Mouse (Mus musculus) CH12.LX (cell line): ENCODE measurements around the gene Map4k5. TPM values are rescaled to one million over a fixed set of nuclear protein-coding genes. Genes with fewer than 3 reads are reported as not detected.

ENCODE experiments used
- DNase-seq: peaks from one replicate; pipeline ENCODE4 v3.0.0-alpha.2; 2013; ENCODE audit errors: extremely low read depth
- H3K27ac ChIP-seq: 2 replicates; pipeline ENCODE4 v1.5.1; 2012; ENCODE audit warnings: low read depth, mild to moderate bottlenecking, control low read depth, moderate library complexity; ENCODE audit not compliant: insufficient read depth
- H3K27me3 ChIP-seq: replicated peaks from 2 replicates; pipeline ENCODE3; 2012; ENCODE audit warnings: inconsistent platforms
- H3K36me3 ChIP-seq, 2 experiments: replicated peaks in 1 of 2; 2 replicates each; pipeline versions ENCODE3 to v1.6.1; 2012; ENCODE audit warnings: inconsistent platforms in 1 of 2, low read length in 1 of 2, mild to moderate bottlenecking in 1 of 2, mixed read lengths in 1 of 2, moderate library complexity in 1 of 2; ENCODE audit not compliant: control insufficient read depth in 1 of 2, insufficient read depth in 1 of 2
- H3K4me1 ChIP-seq, 2 experiments: 2 replicates each; pipeline ENCODE4 v1.6.1; 2012; ENCODE audit warnings: inconsistent platforms in 1 of 2, moderate library complexity in 1 of 2; ENCODE audit not compliant: insufficient read depth in 2 of 2, control insufficient read depth in 1 of 2
- H3K4me2 ChIP-seq: 2 replicates; pipeline ENCODE4 v1.6.1; 2012; ENCODE audit warnings: low read depth, mild to moderate bottlenecking, control low read depth; ENCODE audit not compliant: poor library complexity, insufficient read depth, severe bottlenecking
- H3K4me3 ChIP-seq, 3 experiments: fragments of 150-350 bp in 1 of 3; sonication (generic) in 1 of 3; replicated peaks in 1 of 3; 2 replicates each; pipeline versions ENCODE3 to v1.5.1; 2011 to 2012; ENCODE audit warnings: low read depth in 2 of 3, low read length in 2 of 3, mild to moderate bottlenecking in 2 of 3, moderate library complexity in 2 of 3, control low read depth in 1 of 3, improper control_type of control experiment in 1 of 3, inconsistent platforms in 1 of 3, mixed read lengths in 1 of 3; ENCODE audit not compliant: poor library complexity in 1 of 3
- H3K79me2 ChIP-seq: replicated peaks from 2 replicates; pipeline ENCODE4 v1.6.1; 2012; ENCODE audit warnings: mild to moderate bottlenecking, moderate library complexity; ENCODE audit not compliant: control insufficient read depth, poor library complexity, insufficient read depth, severe bottlenecking; ENCODE audit errors: extremely low read depth
- H3K9ac ChIP-seq: 2 replicates; pipeline ENCODE4 v1.6.1; 2012; ENCODE audit warnings: low read depth, mild to moderate bottlenecking, control low read depth, moderate library complexity; ENCODE audit not compliant: insufficient read depth
- H3K9me3 ChIP-seq: replicated peaks from 2 replicates; pipeline ENCODE3; 2012; ENCODE audit warnings: low read length, inconsistent platforms, mixed read lengths
- CHD1 ChIP-seq: IDR thresholded peaks from 2 replicates; pipeline ENCODE4 v1.6.1; 2012; ENCODE audit warnings: low read depth, low read length, improper control_type of control experiment, inconsistent platforms
- CHD2 ChIP-seq: IDR thresholded peaks from 2 replicates; pipeline ENCODE4 v1.6.1; 2011; ENCODE audit warnings: low read length, improper control_type of control experiment
- E2F4 ChIP-seq: IDR thresholded peaks from 2 replicates; pipeline ENCODE4 v1.6.1; 2011; ENCODE audit warnings: low read depth, low read length, improper control_type of control experiment; ENCODE audit not compliant: insufficient replicate concordance
- HCFC1 ChIP-seq: IDR thresholded peaks from 2 replicates; pipeline ENCODE4 v1.6.1; 2012; ENCODE audit warnings: low read depth, mild to moderate bottlenecking, inconsistent platforms, low read length, improper control_type of control experiment
- IRF4 ChIP-seq: IDR thresholded peaks from 2 replicates; pipeline ENCODE4 v1.6.1; 2014; ENCODE audit warnings: low read depth, mild to moderate bottlenecking, inconsistent platforms, low read length, improper control_type of control experiment
- JUN ChIP-seq: IDR thresholded peaks from 2 replicates; pipeline ENCODE4 v1.6.1; 2011; ENCODE audit warnings: low read depth, mild to moderate bottlenecking, low read length, improper control_type of control experiment, moderate library complexity; ENCODE audit not compliant: insufficient read depth
- JUND ChIP-seq: conservative IDR thresholded peaks from 2 replicates; pipeline ENCODE4 v1.6.1; 2011; ENCODE audit warnings: low read depth, low read length, improper control_type of control experiment
- MAFK ChIP-seq: IDR thresholded peaks from 2 replicates; pipeline ENCODE4 v1.6.1; 2011; ENCODE audit warnings: low read length, improper control_type of control experiment; ENCODE audit not compliant: insufficient replicate concordance
- MAZ ChIP-seq: IDR thresholded peaks from 2 replicates; pipeline ENCODE4 v1.6.1; 2012; ENCODE audit warnings: low read depth, mild to moderate bottlenecking, inconsistent platforms, low read length, improper control_type of control experiment, moderate library complexity
- MEF2A ChIP-seq: IDR thresholded peaks from 2 replicates; pipeline ENCODE4 v1.6.1; 2014; ENCODE audit warnings: low read depth, mild to moderate bottlenecking, inconsistent platforms, low read length, improper control_type of control experiment, borderline replicate concordance
- MXI1 ChIP-seq: IDR thresholded peaks from 2 replicates; pipeline ENCODE4 v1.6.1; 2011; ENCODE audit warnings: mild to moderate bottlenecking, low read depth, low read length, improper control_type of control experiment
- MYC ChIP-seq: IDR thresholded peaks from 2 replicates; pipeline ENCODE4 v1.6.1; 2011; ENCODE audit warnings: low read depth, mild to moderate bottlenecking, improper control_type of control experiment, low read length
- RAD21 ChIP-seq: IDR thresholded peaks from 2 replicates; pipeline ENCODE4 v1.6.1; 2011; ENCODE audit warnings: low read depth, mild to moderate bottlenecking, low read length, improper control_type of control experiment, moderate library complexity
- RCOR1 ChIP-seq: conservative IDR thresholded peaks from 2 replicates; pipeline ENCODE4 v1.6.1; 2012; ENCODE audit warnings: low read depth, mild to moderate bottlenecking, inconsistent platforms, low read length, improper control_type of control experiment
- TBP ChIP-seq: conservative IDR thresholded peaks from 2 replicates; pipeline ENCODE4 v1.6.1; 2011; ENCODE audit warnings: low read depth, low read length, improper control_type of control experiment
- UBTF ChIP-seq: IDR thresholded peaks from 2 replicates; pipeline ENCODE4 v1.6.1; 2012; ENCODE audit warnings: low read depth, mild to moderate bottlenecking, inconsistent platforms, low read length, improper control_type of control experiment, moderate library complexity
- USF1 ChIP-seq: IDR thresholded peaks from 2 replicates; pipeline ENCODE4 v1.6.1; 2014; ENCODE audit warnings: low read depth, mild to moderate bottlenecking, inconsistent platforms, low read length, improper control_type of control experiment
- ZKSCAN1 ChIP-seq: IDR thresholded peaks from 2 replicates; pipeline ENCODE4 v1.6.1; 2012; ENCODE audit warnings: low read depth, inconsistent platforms, low read length, improper control_type of control experiment, borderline replicate concordance
- ZNF384 ChIP-seq: IDR thresholded peaks from 2 replicates; pipeline ENCODE4 v1.6.1; 2012; ENCODE audit warnings: low read depth, low read length, improper control_type of control experiment, inconsistent platforms
- dilution Hi-C: fragments of 300-500 bp; cut with MboI; formaldehyde crosslinking; loops from 2 replicates; pipeline ENCODE4 v1.14.3; 2020; ENCODE audit warnings: low sequenced_read_pairs; ENCODE audit not compliant: extremely low pct_unique_long_range_greater_than_20kb, extremely low pct_ligation_motif_present
- in situ Hi-C: fragments of 300-500 bp; cut with MboI; formaldehyde crosslinking; loops from 3 replicates; pipeline ENCODE4 v1.14.3; 2019; ENCODE audit warnings: low sequenced_read_pairs, low pct_ligation_motif_present, low pct_unique_long_range_greater_than_20kb, mixed read lengths
- polyA plus RNA-seq: library from polyadenylated mRNA; unstranded; fragments of >175 nt; gene quantifications from 2 replicates; pipeline ENCODE4 v1.2.1, GENCODE M21; 2012; ENCODE audit warnings: low read depth; ENCODE audit not compliant: insufficient read length
- total RNA-seq, 2 experiments: library from RNA; depleted of rRNA; stranded (reverse); fragments of 300-350 nt in 1 of 2; fragments of >200 nt in 1 of 2; gene quantifications; 2 replicates each; pipeline ENCODE4 v1.2.3; 2012 to 2014

The Map4k5 gene
- total and polyA plus RNA-seq, 3 experiments = 7.8 to 13.5 (median 12.5) TPM

- H3K36me3 ChIP-seq = peaks cover 0 to 1% of the 10 kb centered on the region in 2 experiments
Observed at GRCm38 (mm10) chr12:69904991-69905390, 12.0 kb upstream of the Map4k5 start.

GRCm38 (mm10) chr12:69898119-69898518, 5.1 kb upstream of the Map4k5 start:
- no peak for TF ChIP-seq MXI1
- no peak for TF ChIP-seq UBTF
- TF ChIP-seq JUND = no peak
- no peak for TF ChIP-seq E2F4
- no peak for TF ChIP-seq TBP
- TF ChIP-seq RCOR1 = no peak
- no peak for TF ChIP-seq RAD21
- TF ChIP-seq, all 38 proteins: peak for 0

More at GRCm38 (mm10) chr12:69904991-69905390, 12.0 kb upstream of the Map4k5 start:
- no peaks in the 10 kb centered on the region for H3K79me2 ChIP-seq
- no peaks in the 10 kb centered on the region for H3K27me3 ChIP-seq
- no peak for DNase-seq
- in situ Hi-C loops = no loop called here
- peaks cover 2% of the 10 kb centered on the region for H3K9me3 ChIP-seq
- H3K4me3 ChIP-seq = no peak overlapping the region
- H3K27ac ChIP-seq = no peak overlapping the region
- dilution Hi-C loops = no loop called here
- no peak for TF ChIP-seq ZNF384
- no peak for TF ChIP-seq JUN
- no peak for TF ChIP-seq MYC
- TF ChIP-seq HCFC1 = no peak
- TF ChIP-seq CHD2 = no peak
- no peak for TF ChIP-seq MAZ
- no peak for TF ChIP-seq USF1
- TF ChIP-seq MEF2A = no peak
- TF ChIP-seq ZKSCAN1 = no peak
- no peak for TF ChIP-seq CHD1
- no peak for TF ChIP-seq MAFK
- TF ChIP-seq IRF4 = no peak
- H3K4me2 ChIP-seq = no peak overlapping the region
- H3K4me1 ChIP-seq = no peaks in the 10 kb centered on the region; a peak in 1 of 4 replicates
- no peak overlapping the region for H3K9ac ChIP-seq

More at GRCm38 (mm10) chr12:69898119-69898518, 5.1 kb upstream of the Map4k5 start:
- in situ Hi-C loops (loop anchor here (10.0 kb wide), 1 partner anchor 133 kb away; no protein-coding TSS in a partner anchor), dilution Hi-C loops (no loop called here)
- DNase-seq = no peak
- Histone ChIP-seq H3K36me3 (no peaks in the 10 kb centered on the region), H3K9me3 (peaks cover 2% of the 10 kb centered on the region), H3K4me1 (peaks cover 0 to 7% of the 10 kb centered on the region in 2 experiments; a peak in 2 of 4 replicates), H3K27me3 (no peaks in the 10 kb centered on the region), H3K9ac (no peak overlapping the region), H3K79me2 (no peaks in the 10 kb centered on the region), H3K4me3 (no peak overlapping the region), H3K27ac (no peak overlapping the region), H3K4me2 (no peak overlapping the region)
